Mouse (Mus musculus) skeletal muscle tissue, adult 2 months (tissue): ENCODE measurements around the gene Orc5.
"Not testable (repeated sequence)": the region's sequence is repeated elsewhere in the genome, so short reads cannot be mapped to it uniquely, and the experiment has no call there.

ENCODE experiments used
- DNase-seq: peaks from one replicate; pipeline ENCODE4 v3.0.0-alpha.2; 2012; ENCODE audit warnings: low read depth, low spot score

Orc5 gene

GRCm38 (mm10) chr5:22536695-22537094, 13.5 kb downstream of the Orc5 start:
- DNase-seq = no peak

GRCm38 (mm10) chr5:22532571-22532970, 17.7 kb downstream of the Orc5 start:
- DNase-seq = no peak

GRCm38 (mm10) chr5:22522612-22523011, 27.6 kb downstream of the Orc5 start:
- no peak for DNase-seq

- no peak for DNase-seq
These were observed 30.5 kb downstream of the Orc5 start for GRCm38 (mm10) chr5:22519708-22520107.

- not testable (repeated sequence) for DNase-seq
These were observed 34.5 kb downstream of the Orc5 start for GRCm38 (mm10) chr5:22515745-22516144.

- DNase-seq = not testable (repeated sequence)
These were observed 36.0 kb downstream of the Orc5 start for GRCm38 (mm10) chr5:22514231-22514630.

- DNase-seq = not testable (repeated sequence)
These were observed 37.6 kb downstream of the Orc5 start for GRCm38 (mm10) chr5:22512579-22512978.

- no peak for DNase-seq
These were observed 38.4 kb downstream of the Orc5 start for GRCm38 (mm10) chr5:22511824-22512223.

- no peak for DNase-seq
These were observed 41.7 kb downstream of the Orc5 start for GRCm38 (mm10) chr5:22508560-22508959.

GRCm38 (mm10) chr5:22499437-22499836, 50.8 kb downstream of the Orc5 start:
- no peak for DNase-seq

- DNase-seq = no peak
These were observed 59.1 kb downstream of the Orc5 start for GRCm38 (mm10) chr5:22491088-22491487.

GRCm38 (mm10) chr5:22489091-22489490, 61.1 kb downstream of the Orc5 start:
- no peak for DNase-seq

GRCm38 (mm10) chr5:22486601-22487206, 63.5 kb downstream of the Orc5 start:
- no peak for DNase-seq

GRCm38 (mm10) chr5:22485764-22486163, 64.5 kb downstream of the Orc5 start:
- no peak for DNase-seq

- DNase-seq = no peak
These were observed 67.7 kb downstream of the Orc5 start for GRCm38 (mm10) chr5:22482567-22482966.

- not testable (repeated sequence) for DNase-seq
These were observed 77.8 kb downstream of the Orc5 start for GRCm38 (mm10) chr5:22472445-22472844.

GRCm38 (mm10) chr5:22471243-22471642, 79.0 kb downstream of the Orc5 start:
- DNase-seq = no peak

GRCm38 (mm10) chr5:22452871-22453661, 97.2 kb downstream of the Orc5 start:
- no peak for DNase-seq

GRCm38 (mm10) chr5:22452452-22452851, 97.8 kb downstream of the Orc5 start:
- no peak for DNase-seq

- no peak for DNase-seq
These were observed 98.5 kb downstream of the Orc5 start for GRCm38 (mm10) chr5:22451764-22452163.

GRCm38 (mm10) chr5:22449492-22449891, 100.7 kb downstream of the Orc5 start:
- DNase-seq = no peak
